Mouse (Mus musculus) heart, embryonic 13.5 days (tissue): ENCODE data around the gene Bfsp2. TPM values are rescaled to one million over a fixed set of nuclear protein-coding genes. Genes with fewer than 3 reads are reported as not detected.

Experiments
- ATAC-seq: fragments of 200-750 bp; cut with Nextera tagmentation; 2 replicates; pipeline ENCODE4 v1.8.0; 2017; ENCODE audit warnings: moderate TSS enrichment; ENCODE audit not compliant: insufficient number of reproducible peaks, low FRiP score, low TSS enrichment; ENCODE audit errors: extremely low read depth
- H3K27ac ChIP-seq: fragments of 300-500 bp; sonication (generic); replicated peaks from 2 replicates; pipeline ENCODE4 v1.5.1; 2015; ENCODE audit warnings: moderate library complexity, mild to moderate bottlenecking, inconsistent platforms
- H3K27me3 ChIP-seq: fragments of 300-500 bp; sonication (generic); replicated peaks from 2 replicates; pipeline ENCODE4 v1.6.1; 2015; ENCODE audit warnings: mild to moderate bottlenecking, inconsistent platforms
- H3K36me3 ChIP-seq: fragments of 300-500 bp; sonication (generic); 2 replicates; pipeline ENCODE4 v1.6.1; 2015; ENCODE audit warnings: mild to moderate bottlenecking, inconsistent platforms
- H3K4me1 ChIP-seq: fragments of 300-500 bp; sonication (generic); 2 replicates; pipeline ENCODE4 v1.6.1; 2015; ENCODE audit warnings: inconsistent platforms
- H3K4me2 ChIP-seq: fragments of 300-500 bp; sonication (generic); 2 replicates; pipeline ENCODE4 v1.6.1; 2015; ENCODE audit warnings: inconsistent platforms, mild to moderate bottlenecking, moderate library complexity
- H3K4me3 ChIP-seq: fragments of 300-500 bp; sonication (generic); 2 replicates; pipeline ENCODE4 v1.5.1; 2015; ENCODE audit warnings: moderate library complexity, mild to moderate bottlenecking, inconsistent platforms
- H3K9ac ChIP-seq: fragments of 300-500 bp; sonication (generic); 2 replicates; pipeline ENCODE4 v1.6.1; 2015; ENCODE audit warnings: inconsistent platforms, mild to moderate bottlenecking, moderate library complexity
- H3K9me3 ChIP-seq: fragments of 300-500 bp; sonication (generic); 2 replicates; pipeline ENCODE4 v1.6.1; 2016; ENCODE audit warnings: inconsistent platforms
- WGBS: fragments of 180-500 bp; shearing (Covaris S2); methylation state at CpG from one replicate; pipeline ENCODE4 v1.1.7; 2015; ENCODE audit warnings: mixed read lengths; 5-methylcytosine and 5-hydroxymethylcytosine counted together
- polyA plus RNA-seq: library from polyadenylated mRNA; unstranded; fragments of >200 nt; fragmentation: Nextera tagmentation; extraction: Ambion mirVana; gene quantifications from 2 replicates; pipeline ENCODE4 v1.2.1, GENCODE M21; 2015

The Bfsp2 gene
- polyA plus RNA-seq, 1 experiment from 2014 or later: 1.1 TPM

- Histone ChIP-seq H3K36me3 (no peaks in the 10 kb centered on the region), H3K4me1 (peaks cover 21% of the 10 kb centered on the region), H3K9ac (no peak overlapping the region), H3K4me3 (no peak overlapping the region), H3K9me3 (no peaks in the 10 kb centered on the region), H3K4me2 (no peak overlapping the region), H3K27ac (no peak overlapping the region), H3K27me3 (no peaks in the 10 kb centered on the region)
- no peak for ATAC-seq
- 81% methylated on average over 4 of the region's 4 CpGs for WGBS
Observed at GRCm38 (mm10) chr9:103380566-103380965, 99.7 kb downstream of the Bfsp2 start.

- Histone ChIP-seq H3K36me3 (no peaks in the 10 kb centered on the region), H3K4me2 (no peak overlapping the region), H3K27ac (peak overlapping the region; percentile 28), H3K4me1 (peaks cover 21% of the 10 kb centered on the region), H3K9me3 (no peaks in the 10 kb centered on the region), H3K27me3 (no peaks in the 10 kb centered on the region), H3K4me3 (no peak overlapping the region), H3K9ac (no peak overlapping the region)
- WGBS: 36% methylated on average over 9 of the region's 9 CpGs
- no peak for ATAC-seq
Observed at GRCm38 (mm10) chr9:103379199-103379598, 101.0 kb downstream of the Bfsp2 start.

GRCm38 (mm10) chr9:103378686-103379085 is 101.5 kb downstream of the Bfsp2 start:
- 55% methylated on average over 10 of the region's 10 CpGs for WGBS
- no peaks in the 10 kb centered on the region for H3K9me3 ChIP-seq
- no peaks in the 10 kb centered on the region for H3K27me3 ChIP-seq
- H3K27ac ChIP-seq: peak overlapping the region; percentile 28; the same call in 1 of the 2 replicates
- H3K4me3 ChIP-seq: no peak overlapping the region
- ATAC-seq: no peak
- no peaks in the 10 kb centered on the region for H3K36me3 ChIP-seq
- no peak overlapping the region for H3K9ac ChIP-seq
- H3K4me1 ChIP-seq: peaks cover 21% of the 10 kb centered on the region
- no peak overlapping the region for H3K4me2 ChIP-seq

GRCm38 (mm10) chr9:103376346-103377320 is 103.6 kb downstream of the Bfsp2 start:
- H3K4me3 ChIP-seq: no peak overlapping the region
- H3K9me3 ChIP-seq: no peaks in the 10 kb centered on the region
- no peak for ATAC-seq
- 0 out of 2 replicates have a peak overlapping the region, but pooled peaks have one; percentile 15 for H3K27ac ChIP-seq
- H3K4me2 ChIP-seq: no peak overlapping the region
- H3K36me3 ChIP-seq: no peaks in the 10 kb centered on the region
- H3K9ac ChIP-seq: no peak overlapping the region
- WGBS: 59% methylated on average over 7 of the region's 7 CpGs
- no peaks in the 10 kb centered on the region for H3K27me3 ChIP-seq
- peaks cover 27% of the 10 kb centered on the region for H3K4me1 ChIP-seq

Other genes starting within 250 kb of the Bfsp2 start
- gene Trf, start 250.0 kb downstream of the Bfsp2 start, polyA plus RNA-seq: 45.3 and 111 TPM in 2 replicates
- 2.3 and 3.5 TPM in 2 replicates for gene 1300017J02Rik, start 175.3 kb downstream of the Bfsp2 start, polyA plus RNA-seq
- 39.8 and 42.4 TPM in 2 replicates for gene Topbp1, start 175.2 kb downstream of the Bfsp2 start, polyA plus RNA-seq
- 87.5 and 92.2 TPM in 2 replicates for gene Cdv3, start 114.6 kb downstream of the Bfsp2 start, polyA plus RNA-seq